Comparison of ENCODE assay signal across 12 mouse cellular contexts in the genomic region with DNA sequence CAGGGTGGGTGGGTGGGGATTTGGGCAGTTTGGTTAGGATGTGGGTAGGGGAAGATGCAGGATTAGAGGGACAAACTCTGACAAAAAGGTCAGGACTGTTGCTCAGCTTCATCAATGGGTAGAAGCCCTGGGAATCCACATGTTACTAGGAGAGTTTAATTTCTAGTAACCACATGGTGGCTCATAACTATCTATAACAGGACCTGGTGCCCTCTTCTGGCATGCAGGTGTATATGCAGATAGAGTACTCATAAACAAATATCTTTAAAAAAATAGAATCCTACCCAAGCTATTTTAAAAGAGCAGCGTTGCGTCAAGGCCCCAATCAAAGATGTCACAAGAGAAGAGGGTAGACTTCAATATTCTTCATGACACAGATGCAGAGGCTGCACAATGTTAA.
DNase-seq lines count a peak whose midpoint lies in the region; TF ChIP-seq lines count a peak whose summit lies in the region.
"Had no signal": no experiment of that assay in that cellular context is flagged by ENCODE, and none has a peak within 500 bp of the region (broad histone marks: within the 10 kb centered on the region; RNA-seq: fewer than 3 reads in every experiment).

No protein-coding gene starts in this region.

- DNase-seq in heart, adult 11 months, result peak; percentile 46
- DNase-seq in heart, adult 18-20 months, result no peak
- no peak for DNase-seq in left cerebral cortex, adult 2 months (ENCODE audit: extremely low spot score in 1 of 2, low spot score in 2 of 2)
- DNase-seq in left cerebral cortex, adult 11 months (ENCODE audit: low spot score), result no peak
- peak; percentile 24 for DNase-seq in thymus, postnatal 14 days
- DNase-seq in thymus, adult 18-20 months, result no peak
- peak; percentile 36 for DNase-seq in thymus, postnatal 4 days
- no peak for DNase-seq in left cerebral cortex, postnatal 36 days (ENCODE audit: low spot score in 2 of 2)
- DNase-seq: cerebellum, adult 2 months; kidney, postnatal 10 days; layer of hippocampus, postnatal 36 days; lung, postnatal 4 days had no signal

- TF ChIP-seq CTCF in left cerebral cortex, adult 2 months (IDR thresholded peaks at IDR 0.05), result peak; percentile 44

- intact Hi-C loops in left cerebral cortex, adult 2 months (cut with DNase I), result no loop called here
- intact Hi-C loops in left cerebral cortex, postnatal 36 days (cut with DNase I), result no loop called here

- no peak overlapping the region for H3K27ac ChIP-seq in left cerebral cortex, adult 2 months

- H3K4me3 ChIP-seq in left cerebral cortex, adult 2 months, result no peak overlapping the region

Comparison
In these comparisons a context has a peak if more than half of its experiments do, and no peak if none do; other contexts are left out.
1. DNase-seq: peak in heart, adult 11 months (single experiment), thymus, postnatal 14 days (single experiment) and thymus, postnatal 4 days (single experiment); none in heart, adult 18-20 months (0 of 2), left cerebral cortex, adult 2 months (0 of 2), left cerebral cortex, adult 11 months (single experiment), thymus, adult 18-20 months (0 of 2) and left cerebral cortex, postnatal 36 days (0 of 2).